Mouse (Mus musculus) CD8-positive naive resting alpha-beta T cell, adult 2 months (primary cell): ENCODE data around the gene Mrpl33.

Experiments
- DNase-seq, 2 experiments: peaks; one replicate each; pipeline ENCODE4 v3.0.0; 2022; ENCODE audit warnings: low read depth in 2 of 2, low spot score in 2 of 2

Mrpl33 gene

DNA sequence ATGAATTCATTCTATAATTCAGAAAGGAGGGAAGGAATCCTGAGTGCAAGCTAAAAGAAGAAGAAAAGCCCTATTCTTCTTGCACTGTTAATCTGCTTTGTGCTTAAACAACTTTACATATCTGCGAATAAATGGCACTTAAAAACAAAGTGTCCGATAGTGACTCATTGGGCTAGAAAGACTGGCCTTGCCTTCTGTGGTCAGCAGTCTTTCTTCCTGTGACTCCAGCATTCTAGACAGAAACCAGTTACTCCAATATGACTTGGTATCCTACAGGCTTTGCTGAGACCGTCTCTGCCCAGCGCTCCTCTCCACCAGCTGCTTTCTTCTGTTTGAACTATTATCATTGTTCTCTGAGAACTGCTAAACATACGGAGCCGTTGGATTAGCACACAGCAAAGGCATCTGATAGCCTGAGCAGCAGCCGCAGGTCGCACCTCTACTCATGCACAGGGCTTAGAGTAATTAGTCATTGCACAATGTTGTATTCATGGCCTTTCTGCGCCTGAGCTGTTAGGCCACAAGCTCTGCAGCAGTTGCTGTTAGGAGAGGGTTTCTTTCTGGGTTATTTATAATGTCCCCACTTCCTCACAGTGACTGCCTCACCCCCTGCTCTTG is 40.0 kb downstream of the Mrpl33 start:
- DNase-seq: no peak

DNA sequence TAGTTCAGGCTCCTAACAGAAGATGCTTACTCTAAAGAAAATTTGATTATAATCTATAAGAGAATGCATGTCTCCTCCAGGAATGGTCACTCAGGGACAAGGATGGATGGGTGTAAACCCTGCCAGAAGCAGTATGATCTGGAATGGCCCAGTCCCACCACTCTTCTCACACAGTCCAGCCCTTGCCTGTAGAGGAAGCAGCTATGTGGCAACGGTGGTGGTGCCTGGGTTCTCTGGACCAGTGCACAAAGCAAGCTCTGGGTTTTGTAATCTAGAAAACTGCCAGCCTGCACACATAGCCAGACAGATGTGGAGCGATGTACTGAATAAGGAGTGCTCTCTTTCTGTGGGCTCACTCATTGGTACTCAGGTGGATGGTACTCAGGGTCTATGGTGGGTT is 43.8 kb downstream of the Mrpl33 start:
- no peak for DNase-seq

DNA sequence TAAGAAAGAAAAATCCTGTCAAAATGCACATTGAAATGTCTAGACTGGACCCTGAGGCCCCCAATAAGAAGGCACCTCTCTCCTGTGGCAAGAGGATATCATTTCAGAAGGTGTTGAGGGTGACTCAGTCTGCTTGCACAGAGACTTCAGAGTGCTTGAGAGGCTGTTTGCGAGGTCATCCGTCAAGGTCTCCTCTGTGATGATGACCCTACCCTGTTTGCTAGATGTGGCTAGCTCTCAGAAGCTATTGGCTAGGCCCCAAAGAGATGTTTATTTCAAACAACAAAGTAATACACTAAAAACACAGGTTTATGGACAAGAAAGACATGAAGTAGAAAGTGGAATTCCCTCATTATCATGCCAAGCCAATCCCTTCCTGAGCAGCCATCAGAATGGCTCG is 45.6 kb downstream of the Mrpl33 start:
- DNase-seq: no peak

DNA sequence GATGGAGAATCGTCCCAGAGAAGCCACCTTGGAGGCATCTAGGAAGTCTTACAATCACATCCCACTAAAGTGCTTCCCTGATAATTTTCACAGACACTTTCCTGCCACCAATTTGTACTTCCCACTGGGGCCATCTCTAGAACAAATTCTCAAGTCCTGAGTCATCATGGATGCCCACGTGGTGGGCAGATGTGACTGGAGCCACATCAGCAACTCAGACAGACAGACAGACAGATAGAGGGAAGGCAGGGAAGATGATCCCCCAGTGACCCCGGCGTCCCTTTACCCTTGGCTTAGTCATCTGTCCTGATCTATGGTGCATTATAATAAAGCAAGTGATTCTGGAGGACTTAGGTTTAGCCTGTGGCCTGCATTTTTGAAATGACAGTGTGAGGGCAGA is 47.5 kb downstream of the Mrpl33 start:
- no peak for DNase-seq

DNA sequence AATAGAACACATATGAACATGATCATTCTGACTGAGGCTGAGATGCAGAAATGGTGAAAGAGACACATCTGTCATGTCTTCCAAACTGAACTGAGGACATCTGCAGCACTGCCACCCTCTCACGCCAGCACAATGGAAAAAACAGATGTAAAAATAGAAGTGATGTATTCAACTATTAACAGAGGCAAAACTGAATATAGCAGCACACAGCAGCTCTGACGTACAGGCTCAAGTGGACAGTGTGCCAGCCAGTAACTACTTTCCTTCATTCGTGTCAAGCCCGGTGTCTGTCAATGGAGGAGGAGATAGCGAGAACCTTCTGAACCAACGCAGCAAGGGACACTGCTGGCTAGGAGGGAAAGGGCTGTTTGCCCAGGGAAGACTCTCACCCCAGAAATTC is 48.1 kb downstream of the Mrpl33 start:
- no peak for DNase-seq

DNA sequence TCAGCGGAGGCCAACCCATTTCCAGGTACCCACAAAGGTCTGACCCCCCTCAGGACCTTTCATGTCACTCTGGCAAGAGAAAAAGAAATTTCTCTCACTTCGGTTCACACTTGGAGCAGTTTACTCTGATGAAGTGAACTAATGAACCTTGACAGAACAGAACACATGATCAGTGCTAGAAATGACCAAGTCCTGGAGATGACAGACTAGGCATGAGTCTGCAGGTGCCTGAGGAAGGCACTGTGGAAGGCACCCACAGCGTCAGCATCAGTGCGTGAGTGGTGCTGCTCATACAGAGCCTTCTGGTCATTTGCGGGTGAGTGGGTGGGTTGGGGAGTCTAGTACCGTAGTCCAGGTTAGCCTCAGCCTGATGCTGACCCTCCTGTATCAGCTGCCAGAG is 49.1 kb downstream of the Mrpl33 start:
- DNase-seq: no peak

DNA sequence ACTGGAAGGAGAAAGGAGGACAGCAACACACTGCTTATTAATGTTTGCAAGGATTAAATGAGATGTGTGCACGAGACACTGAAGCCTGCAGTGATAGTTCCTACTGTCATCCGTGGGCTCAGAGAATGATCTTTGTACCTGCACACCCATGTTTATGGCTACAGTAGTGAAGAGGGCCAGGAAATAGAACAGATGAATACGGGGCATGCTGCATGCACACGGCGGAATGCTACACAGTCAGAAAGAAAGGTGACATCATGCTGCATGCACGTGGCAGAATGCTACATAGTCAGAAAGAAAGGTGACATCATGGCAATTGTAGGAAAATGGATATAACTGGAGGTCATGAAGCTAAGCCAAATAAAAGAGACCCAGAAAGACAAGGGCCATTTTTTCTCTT is 49.8 kb downstream of the Mrpl33 start:
- DNase-seq: no peak

DNA sequence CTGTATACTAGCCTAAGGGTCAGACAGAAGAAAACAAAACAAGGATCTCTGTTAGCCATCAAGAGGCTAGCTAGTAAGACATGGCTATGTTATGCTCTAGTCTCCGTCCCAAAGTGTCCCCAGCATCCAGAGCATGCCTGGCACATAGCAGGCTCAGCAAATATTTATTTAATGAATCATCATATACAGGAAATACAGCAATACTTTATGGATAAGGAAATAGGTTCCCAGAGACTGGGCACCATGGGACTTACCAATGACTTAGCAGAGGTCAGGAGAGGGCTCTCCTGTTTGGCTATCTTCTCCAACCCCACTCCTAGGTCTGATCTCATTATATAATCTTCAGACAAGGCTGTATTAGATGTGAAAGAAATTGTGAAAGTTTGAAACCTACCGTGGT is 50.6 kb downstream of the Mrpl33 start:
- DNase-seq: no peak

DNA sequence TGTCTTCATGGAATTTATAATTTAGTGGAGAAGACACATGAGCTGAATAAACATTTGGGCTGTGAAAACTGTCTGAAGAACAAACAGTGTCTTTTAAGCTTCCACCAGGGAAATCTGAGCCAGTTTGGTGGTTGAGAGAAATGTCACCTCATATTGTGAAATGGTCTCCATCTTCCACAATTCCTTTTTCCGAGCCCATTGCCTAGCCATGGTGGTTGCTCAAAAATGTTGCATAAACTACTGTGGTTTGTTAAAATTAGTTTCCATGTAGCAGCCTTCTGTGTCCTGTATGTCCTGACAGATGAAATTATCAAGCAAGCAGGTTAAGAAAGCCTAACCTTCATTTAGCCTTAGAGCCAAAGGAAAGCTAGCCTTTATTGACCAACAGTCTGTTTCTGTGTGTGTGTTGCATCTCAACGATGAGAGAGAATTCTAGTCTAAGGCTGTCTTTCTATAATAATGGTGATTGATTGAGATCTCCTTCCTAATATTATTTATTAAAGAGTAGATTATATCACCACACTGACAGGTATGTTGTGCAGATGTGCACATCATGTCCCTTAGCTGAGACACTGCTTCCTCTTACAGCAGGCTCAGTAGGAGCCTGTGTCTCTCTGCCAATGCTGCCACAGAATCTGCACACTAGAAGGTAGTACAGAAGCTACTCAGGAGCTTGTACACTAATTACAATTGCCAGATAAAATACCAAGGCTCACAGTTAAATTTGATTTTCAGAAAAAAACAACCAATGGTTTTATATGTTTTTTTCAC is 54.0 kb downstream of the Mrpl33 start:
- DNase-seq: no peak

DNA sequence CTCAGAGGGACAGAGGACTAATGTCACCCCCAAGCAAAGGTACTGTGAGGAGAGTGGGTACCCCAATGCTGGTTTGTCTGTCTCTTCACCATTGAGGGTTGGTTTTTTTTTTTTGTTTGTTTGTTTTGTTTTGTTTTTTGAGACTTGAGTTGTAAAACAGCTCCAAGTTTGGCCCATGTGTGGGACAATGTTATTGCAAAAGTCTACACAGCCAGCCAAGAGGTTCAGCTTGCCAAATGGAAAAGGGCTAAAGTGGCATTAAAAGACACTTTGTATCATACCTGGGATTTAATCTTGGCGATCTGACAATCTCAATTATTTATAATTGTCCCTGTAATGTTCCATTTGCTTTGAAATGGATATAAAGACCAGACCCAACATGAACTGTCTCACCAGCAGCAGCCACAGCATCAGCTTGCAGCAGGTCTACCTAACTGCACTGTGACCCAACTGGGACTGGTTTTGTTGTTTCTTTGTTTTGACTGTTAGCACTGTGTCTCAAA is 59.0 kb downstream of the Mrpl33 start:
- DNase-seq: no peak

DNA sequence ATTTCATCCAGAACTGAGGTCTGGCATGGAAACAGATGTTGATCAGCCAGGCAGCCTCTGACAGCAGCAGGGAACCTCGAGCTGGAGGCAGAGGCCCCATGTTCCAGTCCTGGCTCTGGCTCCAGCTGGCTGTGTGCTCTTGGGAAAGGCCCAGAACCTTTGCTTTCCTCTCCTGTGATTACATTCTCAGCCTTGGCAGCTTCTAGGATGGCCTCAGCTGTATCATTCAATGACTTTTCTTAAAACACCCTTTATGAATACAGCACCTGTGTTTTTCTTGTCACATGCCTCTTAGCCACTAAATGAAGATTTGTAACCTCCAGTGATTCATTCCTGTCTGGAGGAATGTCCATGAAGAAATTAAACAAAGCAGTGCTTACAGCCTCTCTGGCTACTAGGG is 69.4 kb downstream of the Mrpl33 start:
- no peak for DNase-seq

DNA sequence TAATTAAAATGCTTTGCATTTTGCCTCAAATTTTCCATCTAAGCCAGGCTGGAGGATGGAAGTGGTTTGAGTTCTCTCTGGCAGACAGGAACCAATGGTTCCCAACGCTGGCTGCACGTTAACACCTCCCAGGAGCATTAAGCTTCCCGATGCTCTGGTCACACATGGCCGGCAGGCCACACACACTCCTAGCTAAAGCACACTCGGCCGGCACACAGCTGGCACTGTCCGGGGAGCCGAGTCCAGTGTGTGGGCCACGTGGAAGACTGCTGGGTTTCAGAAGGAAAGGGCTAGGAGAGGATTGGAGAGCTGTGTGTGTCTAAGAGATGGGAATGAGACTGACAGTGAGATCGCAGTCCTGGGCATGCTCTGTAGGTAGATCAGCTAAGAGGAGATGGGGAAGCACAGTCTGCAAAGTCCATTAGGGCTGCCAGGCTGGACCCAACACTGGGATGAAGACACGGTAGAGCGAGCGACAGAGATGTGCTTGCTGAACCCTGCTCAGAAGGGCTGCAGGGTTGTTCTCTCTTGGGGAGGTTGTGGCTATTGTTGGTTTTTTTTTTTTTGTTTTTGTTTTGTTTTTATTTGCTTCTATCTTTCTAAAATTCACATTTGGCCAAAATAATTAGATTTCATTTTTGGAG is 71.7 kb downstream of the Mrpl33 start:
- no peak for DNase-seq

DNA sequence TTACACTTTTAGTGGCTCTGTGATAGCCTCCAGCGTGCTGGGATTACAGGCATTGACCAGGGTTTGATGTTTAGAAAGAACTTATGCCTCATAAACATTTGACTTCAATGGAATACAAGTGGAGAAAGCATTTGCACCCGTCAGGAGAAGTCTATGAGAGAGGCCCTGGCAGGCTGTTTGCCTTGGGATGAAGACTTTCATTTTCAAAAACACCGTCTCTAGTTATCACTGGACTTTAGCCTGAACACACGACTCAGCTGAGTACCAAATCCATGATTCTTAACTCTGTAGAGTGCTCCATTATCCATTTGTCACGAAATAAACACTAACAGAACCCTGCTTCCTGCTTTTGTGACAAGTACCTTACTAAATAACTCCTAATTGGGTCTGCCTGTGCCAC is 73.2 kb downstream of the Mrpl33 start:
- no peak for DNase-seq

DNA sequence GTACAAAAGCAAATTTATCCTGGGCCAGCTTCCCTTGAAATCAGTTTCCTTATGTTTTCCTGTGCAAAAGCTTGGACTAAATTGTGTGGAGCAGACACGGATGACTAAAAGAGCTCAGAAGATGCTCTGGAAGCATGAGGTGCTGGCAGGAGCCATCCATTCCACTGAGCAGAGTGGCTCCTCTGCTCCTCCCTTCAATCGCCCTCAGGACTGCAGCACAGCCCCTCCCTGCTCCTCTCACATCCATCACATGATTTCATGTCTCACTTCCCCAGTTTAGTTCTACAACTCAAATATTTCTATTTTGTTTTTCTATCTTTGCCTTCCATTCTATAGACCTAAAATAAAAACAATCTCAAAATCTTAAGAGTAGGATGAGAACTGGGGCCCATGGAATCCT is 74.4 kb downstream of the Mrpl33 start:
- no peak for DNase-seq

DNA sequence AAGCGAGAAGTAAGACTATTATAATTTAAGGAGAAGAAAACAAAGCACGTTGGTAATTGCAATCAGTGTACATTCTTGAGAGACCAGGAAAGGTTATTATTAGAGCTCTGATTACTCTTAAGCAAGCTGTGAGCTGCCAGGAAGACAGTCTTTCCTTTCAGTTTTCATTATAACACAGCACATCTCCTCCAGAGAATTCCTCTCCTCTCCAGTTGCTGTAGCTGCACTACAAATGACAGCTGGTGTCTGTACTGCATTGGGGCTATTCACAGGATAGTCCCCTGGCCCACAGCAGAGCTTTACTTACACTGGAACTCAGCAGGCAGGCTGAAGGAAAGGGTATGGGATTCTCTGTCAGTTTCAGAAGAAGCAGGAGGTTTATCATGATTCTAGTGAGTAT is 76.7 kb downstream of the Mrpl33 start:
- DNase-seq: no peak

DNA sequence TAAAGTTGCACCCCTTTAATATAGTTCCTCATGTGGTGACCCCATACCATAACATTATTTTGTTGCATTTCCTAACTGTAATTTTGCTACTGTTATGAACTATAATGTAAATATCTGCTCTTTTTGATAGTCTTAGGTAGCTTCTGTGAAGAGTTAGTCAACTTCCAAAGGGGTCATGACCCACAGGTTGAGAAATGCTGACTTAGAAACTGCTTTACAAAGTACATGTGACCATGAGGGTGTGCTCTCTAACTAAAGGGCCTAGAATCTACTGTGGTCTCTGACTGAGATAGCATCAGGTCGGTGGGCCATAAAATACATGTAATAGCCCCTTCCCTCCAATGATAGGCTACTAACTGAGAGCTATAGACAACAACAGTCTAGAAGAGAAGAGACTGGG is 81.3 kb downstream of the Mrpl33 start:
- no peak for DNase-seq

DNA sequence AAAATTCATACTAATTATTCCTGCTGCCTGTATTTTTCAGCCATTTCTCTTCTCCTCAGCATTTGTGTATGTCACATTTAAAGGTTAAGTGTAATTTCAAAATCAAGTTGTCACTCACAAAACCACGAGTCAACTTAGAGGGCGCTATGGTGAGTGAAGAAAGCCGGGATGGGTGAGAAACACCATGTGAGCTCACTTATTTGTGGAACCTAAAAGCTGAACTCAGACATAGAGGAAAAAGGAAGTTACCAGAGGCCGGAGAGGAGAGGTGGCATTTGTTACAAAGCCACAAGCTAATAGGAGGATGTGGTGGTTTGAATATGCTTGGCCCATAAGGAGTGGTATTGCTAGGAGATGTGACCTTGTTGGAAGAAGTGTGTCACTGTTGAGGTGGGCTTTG is 83.4 kb downstream of the Mrpl33 start:
- DNase-seq: no peak

DNA sequence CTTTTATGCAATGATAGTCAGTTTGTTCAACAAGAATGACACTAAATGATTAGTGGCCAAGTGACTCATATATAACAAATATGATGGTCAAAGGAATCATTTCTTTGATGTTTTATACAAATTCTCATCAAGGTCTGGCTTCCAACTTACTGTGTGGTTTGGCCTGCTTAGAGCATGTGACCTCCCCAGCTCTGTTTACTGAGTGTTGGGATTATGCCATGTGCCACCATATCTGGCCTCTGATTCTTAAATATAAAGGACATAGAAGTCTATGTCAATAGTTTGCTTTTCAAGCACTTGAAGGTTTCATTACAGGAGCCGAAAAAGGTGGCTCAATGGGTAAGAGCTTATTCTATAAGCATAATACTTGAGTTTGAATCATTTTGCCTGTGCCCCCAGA is 85.6 kb downstream of the Mrpl33 start:
- DNase-seq: no peak

DNA sequence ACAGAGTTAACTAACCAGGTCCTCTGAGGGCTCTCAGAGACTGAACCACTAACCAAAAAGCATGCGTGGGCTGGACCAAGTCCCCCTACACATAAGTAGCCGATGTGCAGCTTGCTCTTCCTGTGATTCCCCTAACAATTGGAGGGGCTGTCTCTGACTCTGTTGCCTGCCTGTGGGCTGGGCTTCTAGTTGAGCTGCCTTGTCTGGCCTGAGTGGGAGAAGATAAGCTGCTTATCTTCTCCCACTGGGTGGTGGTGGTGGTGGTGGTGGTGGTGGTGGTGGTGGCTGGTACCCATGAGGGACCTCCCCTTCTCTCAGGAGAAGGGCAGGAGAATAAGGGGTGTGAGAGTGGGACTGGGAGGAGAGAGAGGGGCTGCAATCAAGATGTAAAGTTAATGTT is 89.3 kb downstream of the Mrpl33 start:
- DNase-seq: no peak

DNA sequence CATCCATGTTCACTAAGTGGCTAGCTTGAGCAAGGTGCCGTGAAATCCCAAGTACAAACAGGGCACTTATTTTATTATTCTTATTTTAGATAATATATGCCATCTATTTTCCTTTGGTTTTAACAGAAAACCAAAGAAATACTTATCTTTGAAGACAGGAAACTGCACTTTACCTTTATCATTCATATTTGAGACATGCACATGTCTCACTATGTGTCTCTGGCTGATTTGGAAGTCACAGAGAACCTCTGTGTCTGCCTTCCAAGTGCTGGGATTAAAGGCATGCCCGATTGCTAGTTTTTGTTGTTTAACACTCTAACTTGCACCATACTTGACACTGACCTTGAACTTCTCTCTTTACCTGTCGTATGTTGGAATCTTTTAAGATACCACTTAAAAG is 91.2 kb downstream of the Mrpl33 start:
- DNase-seq: no peak

DNA sequence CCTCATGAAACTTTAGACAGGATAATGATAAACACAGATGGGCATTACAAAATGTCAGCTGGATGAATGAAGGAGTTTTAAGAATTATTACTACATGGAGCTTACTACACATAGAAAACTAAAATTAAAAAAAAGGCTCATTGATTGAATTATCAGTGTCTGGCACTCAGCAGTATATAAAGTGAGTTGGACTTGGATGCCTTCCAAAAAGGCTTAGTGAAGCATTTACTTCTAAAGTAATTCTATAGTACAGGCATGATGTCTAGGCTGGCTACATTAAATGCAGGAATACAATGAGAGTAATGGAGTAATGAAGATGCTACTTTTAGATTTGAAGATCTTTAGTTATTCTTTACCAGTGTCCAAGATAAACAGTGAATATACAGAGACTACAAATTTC is 96.5 kb downstream of the Mrpl33 start:
- DNase-seq: no peak

DNA sequence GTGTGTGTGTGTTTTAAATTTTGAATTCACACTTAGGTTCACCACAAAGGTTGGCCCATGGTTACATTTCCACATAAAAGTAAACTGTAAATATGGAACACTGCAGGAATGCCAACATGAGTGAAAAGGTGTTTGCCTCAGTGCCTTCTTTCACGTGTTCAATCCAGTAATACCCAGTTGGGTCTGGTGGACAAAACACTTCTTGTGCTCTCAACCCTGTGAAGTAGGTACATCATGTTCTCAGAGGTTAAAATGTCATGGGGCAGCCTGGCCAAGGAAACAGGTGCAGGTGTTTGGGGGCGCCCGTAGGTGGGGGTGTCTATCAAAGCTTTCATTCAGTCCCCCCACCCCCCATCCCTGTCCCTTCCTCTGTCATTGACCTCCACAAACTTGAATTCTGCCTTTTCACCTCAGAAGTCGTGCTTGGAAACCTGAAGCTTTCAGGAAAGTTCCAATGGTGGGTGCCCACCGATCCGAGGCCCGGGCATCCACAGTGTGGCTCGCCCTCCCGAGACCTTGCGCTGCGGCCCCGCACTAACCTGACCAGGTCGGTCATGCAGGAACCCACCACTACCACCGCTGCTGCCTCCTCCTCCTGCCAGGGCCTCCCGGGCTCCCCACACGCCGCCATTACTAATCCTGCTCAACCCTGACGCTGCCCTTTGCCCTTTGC is 100.4 kb downstream of the Mrpl33 start, which contains the start of gene Rbks:
Rbks (minus strand) TSS at position 657 of the 673 bp plus-strand sequence.
- DNase-seq: no peak
